Mouse (Mus musculus): ENCODE results near the gene Ppp3ca. TPM values are rescaled to one million over a fixed set of nuclear protein-coding genes. Genes with fewer than 3 reads are reported as not detected.
"Not testable (repeated sequence)": the region's sequence is repeated elsewhere in the genome, so short reads cannot be mapped to it uniquely, and the experiment has no call there.

The Ppp3ca gene
- total RNA-seq, 1 experiment from 2014 or later, result 87.7 TPM

DNA sequence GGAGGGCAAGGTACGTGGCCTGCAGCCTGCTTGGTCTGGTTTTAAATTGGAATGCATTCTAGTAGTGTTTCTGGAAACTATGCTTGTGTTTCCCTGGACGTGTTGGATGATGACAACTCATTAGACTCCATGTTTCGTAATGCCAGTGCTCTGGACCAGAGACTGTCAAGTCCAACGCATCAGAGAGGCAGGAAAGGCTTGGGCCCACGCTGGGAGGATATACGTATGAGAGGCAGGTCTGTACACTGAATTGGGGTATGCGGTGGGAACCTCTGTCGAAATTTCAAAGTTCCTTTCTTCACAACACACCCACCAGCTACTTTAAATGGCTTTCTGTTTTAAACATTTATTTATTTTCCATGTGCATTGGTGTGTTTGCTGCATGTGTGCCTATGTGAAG lies 12.3 kb downstream of the Ppp3ca start:
- ATAC-seq (replicated peaks; ENCODE audit: insufficient number of reproducible peaks, low FRiP score, low TSS enrichment, poor library complexity, severe bottlenecking), result no peak

DNA sequence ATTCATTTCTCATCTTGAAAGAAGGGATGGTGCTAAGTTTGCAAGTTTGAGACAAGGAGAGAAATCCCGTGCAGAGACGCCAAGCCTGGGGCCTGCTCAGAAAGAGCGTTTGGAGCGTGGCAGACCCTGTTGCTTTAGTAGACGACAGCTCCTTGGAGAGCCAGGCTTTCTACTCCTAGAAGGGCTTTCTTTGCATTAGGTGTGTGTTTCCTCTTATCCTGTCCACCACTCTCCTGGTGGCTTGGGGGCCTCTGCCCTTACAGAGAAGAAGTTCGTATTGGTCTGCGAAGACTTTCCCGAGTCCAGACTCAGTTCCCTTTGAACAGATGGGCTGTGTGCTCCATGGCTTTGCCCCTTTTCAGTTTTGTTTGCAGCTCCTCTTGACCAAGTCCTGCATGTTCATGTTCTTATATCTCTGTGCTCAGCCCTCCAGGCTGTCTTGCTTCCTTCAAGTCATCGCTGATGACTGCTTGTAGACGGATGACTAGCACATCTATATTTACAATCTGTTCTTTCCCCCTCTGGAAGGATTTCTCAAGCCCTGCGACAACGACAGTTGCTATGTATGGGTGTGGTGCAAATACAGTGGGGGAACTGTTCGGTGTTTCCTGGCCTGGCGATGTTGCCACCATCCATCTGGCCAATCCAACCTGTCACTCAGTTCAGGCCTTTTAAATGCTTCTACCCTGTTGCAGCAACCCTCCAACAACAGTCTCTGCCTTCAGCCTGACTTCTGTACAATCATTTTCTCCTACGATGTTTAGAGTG lies 14.5 kb downstream of the Ppp3ca start:
- ATAC-seq (replicated peaks; ENCODE audit: insufficient number of reproducible peaks, low FRiP score, low TSS enrichment, poor library complexity, severe bottlenecking), result peak; percentile 72

DNA sequence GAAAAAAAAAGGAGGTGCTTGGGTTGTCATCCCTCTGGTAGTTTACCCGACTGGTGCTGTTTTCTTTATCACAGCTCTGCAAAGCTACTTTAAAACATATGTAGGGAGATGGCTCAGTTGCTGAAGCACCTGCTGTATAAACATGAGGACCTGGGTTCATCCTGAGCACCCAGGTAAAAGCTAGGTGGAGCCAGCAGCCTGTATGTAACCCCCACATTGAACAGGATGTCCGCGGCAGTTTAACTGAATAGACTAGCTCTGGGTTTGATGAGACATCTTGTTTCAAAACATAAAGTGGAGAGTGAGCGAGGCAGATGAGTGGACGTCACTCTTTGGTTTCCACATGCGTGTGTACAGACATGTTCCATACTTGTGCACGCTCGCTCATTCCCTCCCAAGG lies 16.5 kb downstream of the Ppp3ca start:
- ATAC-seq (replicated peaks; ENCODE audit: insufficient number of reproducible peaks, low FRiP score, low TSS enrichment, poor library complexity, severe bottlenecking), result no peak

DNA sequence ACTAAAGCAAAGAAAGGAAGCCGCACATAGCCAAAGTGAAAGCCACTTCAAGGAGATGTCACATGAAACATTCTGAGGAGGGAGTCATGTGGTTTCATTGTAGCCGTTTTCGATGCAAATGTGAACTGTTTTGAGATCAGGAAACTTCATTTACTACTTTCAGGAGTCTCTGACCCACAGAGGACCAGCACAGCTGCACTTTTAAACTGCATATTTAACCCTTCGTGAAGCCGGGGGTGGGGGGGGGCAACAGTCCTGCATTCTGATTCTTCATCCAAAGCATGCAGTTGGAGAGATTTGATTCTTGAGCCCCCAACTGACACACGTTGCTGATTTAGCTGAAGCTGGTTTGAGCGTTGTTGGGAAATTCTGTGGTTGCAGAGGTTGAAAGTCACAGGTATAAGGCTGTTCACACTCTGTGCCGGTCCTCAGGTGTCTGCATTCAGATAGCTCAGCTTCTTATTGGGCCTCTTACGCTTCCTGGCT lies 18.2 kb downstream of the Ppp3ca start:
- peak; percentile 49; the same call in 1 of the 2 replicates for ATAC-seq (replicated peaks; ENCODE audit: insufficient number of reproducible peaks, low FRiP score, low TSS enrichment, poor library complexity, severe bottlenecking)

DNA sequence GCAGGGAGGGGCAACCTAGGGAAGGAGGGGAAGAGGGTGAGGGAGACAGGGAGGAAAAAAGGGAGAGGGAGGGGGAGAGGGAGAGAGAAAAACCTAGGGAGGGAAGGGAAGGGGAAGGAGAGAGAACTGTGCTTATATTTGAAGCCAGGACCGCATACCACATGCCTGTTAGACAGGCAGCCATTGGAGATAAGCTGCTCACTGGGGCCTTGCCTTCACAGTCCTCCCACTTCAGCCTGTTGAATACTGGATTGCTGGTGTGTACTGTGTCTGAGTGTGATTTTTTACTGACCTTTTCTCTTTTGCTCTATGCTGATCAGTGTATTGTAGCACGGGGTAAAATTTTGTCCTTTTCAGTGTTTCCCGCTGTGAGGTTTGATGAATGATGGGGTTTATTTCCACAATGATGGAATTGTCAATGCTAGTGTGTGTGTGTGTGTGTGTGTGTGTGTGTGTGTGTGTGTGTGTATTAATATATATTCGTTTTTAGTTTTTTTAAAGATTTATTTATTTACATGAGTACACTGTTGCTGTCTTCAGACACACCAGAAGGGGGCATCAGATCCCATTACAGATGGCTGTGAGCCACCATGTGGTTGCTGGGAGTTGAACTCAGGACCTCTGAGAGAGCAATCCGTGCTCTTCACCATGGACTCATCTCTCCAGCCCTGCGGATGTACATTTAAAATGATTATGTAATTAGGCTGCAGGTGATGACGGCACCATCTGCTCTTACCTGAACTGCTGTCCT lies 20.0 kb downstream of the Ppp3ca start:
- no peak for ATAC-seq (replicated peaks; ENCODE audit: insufficient number of reproducible peaks, low FRiP score, low TSS enrichment, poor library complexity, severe bottlenecking)

DNA sequence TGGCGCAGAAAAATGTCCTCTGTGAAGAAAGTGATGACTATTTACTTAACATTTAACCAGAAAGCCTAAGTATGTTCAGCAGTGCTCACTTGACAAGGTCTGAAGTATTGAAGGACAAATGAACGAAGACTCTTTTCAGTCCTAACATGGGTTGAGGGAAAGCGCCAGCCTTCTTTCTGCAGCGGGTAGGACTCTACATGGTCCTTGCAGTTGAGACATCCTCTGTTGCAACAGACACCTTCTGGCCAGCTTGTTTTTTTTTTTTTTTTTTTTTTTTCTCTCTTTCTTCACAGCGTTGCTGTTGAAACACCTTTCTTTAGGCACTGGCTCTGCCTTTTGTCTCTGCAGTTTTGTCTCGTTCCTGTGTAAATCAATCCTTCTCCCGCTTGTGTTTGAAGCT lies 22.1 kb downstream of the Ppp3ca start:
- no peak for ATAC-seq (replicated peaks; ENCODE audit: insufficient number of reproducible peaks, low FRiP score, low TSS enrichment, poor library complexity, severe bottlenecking)

DNA sequence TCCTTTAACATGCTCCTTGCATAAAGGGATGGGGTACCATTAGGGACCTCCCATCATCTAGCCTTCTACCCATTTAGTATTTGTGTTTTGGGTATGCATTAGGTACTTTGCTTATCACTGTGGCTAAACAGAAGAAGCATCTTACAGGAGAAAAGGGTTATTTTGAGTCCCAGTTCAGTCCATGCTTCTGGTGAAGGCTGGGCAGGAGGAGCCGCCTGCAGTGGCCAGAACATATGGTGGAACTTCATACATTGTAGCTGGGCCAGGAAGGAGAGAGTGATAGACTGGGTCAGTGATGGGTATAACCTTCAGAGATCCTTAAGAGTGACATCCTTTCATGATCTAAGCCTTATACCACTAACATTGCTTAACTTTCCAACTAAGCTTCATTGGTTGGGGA lies 23.6 kb downstream of the Ppp3ca start:
- ATAC-seq (replicated peaks; ENCODE audit: insufficient number of reproducible peaks, low FRiP score, low TSS enrichment, poor library complexity, severe bottlenecking), result no peak

DNA sequence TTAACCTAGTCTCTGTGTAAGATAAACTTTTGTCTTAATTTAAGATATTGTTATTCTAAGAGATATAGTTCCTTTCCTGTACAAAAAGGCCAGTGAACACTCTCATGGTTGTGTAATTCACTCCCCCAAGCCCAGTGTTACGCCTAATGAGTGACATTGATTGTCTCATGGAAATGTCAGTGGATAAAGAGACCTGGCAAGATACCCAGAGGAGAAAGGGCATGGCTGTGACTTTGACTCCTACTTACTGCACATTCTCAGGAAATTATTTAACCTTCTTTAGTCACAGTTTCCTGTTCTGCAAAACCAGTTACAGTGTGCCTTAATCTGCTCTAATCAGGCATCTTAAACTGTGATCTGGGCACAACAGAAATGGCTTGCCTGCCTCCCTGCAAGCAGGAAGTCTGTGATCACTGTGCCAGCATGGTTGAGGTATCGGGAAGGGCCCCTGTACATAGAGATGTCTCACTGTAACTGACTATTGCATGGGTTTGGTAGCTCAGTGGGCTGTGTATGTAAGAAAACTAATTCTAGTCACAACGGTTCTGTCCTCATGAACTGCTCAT lies 27.8 kb downstream of the Ppp3ca start:
- ATAC-seq (replicated peaks; ENCODE audit: insufficient number of reproducible peaks, low FRiP score, low TSS enrichment, poor library complexity, severe bottlenecking), result peak; percentile 37; the same call in 1 of the 2 replicates

DNA sequence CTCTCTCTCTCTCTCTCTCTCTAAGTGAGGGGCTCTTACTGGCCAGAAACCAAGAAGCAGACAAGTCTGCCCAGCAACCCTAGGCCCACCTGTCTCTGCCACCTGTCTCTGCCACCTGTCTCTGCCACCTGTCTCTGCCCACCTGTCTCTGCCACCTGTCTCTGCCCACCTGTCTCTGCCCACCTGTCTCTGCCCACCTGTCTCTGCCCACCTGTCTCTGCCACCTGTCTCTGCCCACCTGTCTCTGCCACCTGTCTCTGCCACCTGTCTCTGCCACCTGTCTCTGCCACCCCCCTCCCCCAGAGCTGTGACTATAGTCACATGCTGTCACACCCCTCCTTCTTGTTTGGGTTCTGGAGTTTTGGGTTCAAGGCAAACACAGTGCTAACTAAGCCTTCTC lies 29.8 kb downstream of the Ppp3ca start:
- ATAC-seq (replicated peaks; ENCODE audit: insufficient number of reproducible peaks, low FRiP score, low TSS enrichment, poor library complexity, severe bottlenecking), result not testable (repeated sequence)

DNA sequence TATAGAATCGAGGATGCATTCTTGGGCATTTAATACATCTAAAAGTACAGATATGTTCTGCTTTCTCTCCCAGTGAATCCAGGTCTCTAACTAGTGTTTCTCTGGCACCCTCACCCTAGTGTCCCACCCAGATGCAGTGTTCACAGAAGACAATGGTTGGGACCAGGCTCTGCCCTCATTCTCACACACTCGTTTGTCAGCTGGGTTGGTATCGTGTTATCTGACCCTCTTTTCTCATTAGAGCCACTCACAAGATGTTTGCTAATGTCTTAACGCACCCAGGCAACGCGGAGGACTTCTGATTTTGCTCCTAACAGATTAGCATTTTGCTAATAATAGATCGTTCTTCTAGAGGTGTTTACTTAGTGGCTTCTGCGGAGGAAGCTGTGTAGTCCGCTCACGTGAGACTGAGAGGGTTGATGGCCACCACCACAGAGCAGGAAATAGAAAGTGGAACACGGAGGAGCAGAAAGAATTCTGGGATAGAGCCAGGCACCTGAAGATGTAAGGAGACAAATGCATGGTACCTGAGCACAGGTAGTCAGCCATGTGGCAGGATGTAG lies 30.6 kb downstream of the Ppp3ca start:
- ATAC-seq (replicated peaks; ENCODE audit: insufficient number of reproducible peaks, low FRiP score, low TSS enrichment, poor library complexity, severe bottlenecking), result peak; percentile 33; the same call in 1 of the 2 replicates

DNA sequence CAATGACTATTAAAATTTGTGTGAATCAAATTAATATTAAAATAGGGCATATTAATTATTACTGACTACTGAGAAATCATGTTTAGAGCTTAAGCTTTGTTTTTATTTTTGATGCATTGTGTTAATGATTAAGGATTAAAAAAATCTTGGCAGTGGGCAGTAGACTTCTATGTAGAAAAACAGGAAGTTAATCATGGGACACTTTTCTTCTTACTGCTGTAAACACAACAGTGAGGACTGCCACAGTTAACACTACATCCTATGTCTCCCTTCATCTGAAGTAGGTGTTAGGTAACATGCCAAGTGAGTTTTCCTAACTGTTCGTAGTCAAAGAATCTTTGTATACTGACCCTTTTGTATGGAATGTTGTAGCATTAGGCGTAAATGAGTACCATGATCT lies 32.9 kb downstream of the Ppp3ca start:
- no peak for ATAC-seq (replicated peaks; ENCODE audit: insufficient number of reproducible peaks, low FRiP score, low TSS enrichment, poor library complexity, severe bottlenecking)

DNA sequence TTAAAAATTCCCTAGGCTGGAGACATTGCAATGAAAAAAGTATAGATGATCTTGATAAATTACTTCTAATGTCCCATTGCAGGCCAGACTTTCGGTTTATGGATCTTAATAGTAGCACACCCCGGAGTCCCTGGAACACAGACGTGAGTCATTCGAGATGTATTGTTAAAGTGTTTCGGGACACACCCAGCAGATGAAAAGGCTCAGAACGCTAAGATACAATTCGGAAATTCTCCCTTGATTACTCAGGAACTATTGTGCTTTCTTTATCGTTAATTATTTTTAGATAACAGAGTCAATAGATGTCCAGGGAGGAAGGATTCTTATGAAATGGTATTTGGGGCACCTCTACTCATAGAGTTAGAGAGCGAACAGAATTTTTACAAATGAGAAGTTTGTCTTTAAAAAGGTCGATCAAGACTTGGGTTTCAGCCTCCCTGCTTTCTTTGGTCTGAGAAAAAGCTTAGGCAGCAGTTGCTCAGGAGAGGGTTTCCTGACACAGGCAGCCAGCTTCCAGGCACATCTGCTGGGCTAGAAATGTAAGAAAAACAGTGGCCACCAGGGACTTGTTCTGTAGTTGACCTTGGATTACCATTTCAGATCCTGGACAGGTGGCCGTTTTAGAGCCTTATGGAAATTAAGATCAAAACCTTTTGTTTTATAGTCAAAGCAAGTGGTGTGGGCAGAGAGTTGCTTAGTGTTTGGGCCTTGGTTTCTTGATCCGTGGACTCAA lies 34.8 kb downstream of the Ppp3ca start:
- ATAC-seq (replicated peaks; ENCODE audit: insufficient number of reproducible peaks, low FRiP score, low TSS enrichment, poor library complexity, severe bottlenecking), result no peak

DNA sequence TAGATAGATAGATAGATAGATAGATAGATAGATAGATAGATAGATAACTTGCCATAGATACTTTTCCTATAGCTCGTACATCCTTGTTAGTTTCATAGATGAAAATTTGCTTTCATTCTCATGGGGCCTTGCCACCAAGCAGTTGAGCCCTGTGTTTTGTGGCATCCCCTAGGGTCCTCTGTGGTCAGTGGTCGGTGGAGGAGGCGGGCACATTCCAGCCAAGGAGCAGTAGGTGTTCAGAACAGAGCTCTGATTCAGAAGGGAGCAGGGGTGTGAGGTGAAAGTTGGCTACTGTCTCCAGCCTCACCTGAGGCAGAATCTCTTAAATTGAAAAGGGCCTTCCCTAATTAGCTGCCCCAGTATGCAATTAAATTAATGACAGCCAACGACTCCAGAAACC lies 36.1 kb downstream of the Ppp3ca start:
- ATAC-seq (replicated peaks; ENCODE audit: insufficient number of reproducible peaks, low FRiP score, low TSS enrichment, poor library complexity, severe bottlenecking), result no peak

DNA sequence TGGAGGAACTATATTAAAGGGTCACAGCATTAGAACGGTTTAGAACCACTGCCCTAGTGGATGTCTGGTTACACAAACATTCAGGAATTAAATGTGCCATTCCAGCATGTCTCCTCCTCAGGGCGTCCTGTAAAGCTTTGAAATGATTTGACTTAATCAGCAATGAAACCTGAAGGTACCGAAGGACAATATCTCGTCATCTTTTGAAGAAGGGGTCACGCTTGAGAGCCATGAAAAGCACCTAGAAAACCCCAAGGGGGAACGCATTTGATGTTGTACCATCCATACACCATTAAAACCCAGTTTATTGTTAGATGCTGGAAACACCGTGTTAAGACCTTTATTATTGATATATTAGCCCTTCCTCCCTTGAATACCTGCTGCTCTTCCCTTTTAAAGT lies 36.8 kb downstream of the Ppp3ca start:
- ATAC-seq (replicated peaks; ENCODE audit: insufficient number of reproducible peaks, low FRiP score, low TSS enrichment, poor library complexity, severe bottlenecking), result no peak

DNA sequence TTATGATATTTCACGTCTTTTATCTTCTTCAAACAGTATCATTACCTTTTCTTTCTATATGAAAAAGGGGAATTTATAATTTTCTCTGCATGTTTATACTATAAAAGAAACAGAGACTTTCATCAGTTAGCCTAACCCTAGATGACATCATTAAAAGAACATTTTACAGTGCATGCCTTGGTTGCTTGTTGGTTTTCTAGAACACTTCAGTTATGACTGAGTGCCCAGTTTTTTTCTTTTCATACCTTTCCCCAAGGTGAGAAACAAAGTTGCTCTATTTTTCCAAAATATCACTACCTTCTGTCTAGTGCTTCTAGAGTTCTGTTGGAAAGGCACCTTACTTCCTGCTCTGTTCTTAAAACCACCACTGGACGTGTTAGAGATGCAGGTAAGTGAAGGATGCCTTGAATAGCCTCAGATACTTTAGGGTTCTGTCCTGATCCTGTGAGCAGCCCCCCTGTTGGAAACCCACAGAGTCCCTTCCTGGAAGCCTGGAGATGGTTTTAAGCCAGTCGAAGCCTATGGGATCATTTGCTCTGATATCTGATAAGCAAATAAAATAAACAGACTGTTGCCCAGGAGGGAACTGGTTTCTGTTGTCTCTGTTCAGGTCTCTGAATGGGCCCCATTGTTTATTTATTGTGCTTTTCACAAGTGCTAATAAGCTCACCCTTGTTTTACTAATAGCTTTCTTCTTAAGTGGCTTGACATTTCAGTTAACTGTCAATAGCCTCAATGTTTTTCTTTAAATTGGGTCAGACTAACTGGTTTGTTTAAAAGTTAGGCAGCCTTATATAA lies 37.5 kb downstream of the Ppp3ca start:
- no peak for ATAC-seq (replicated peaks; ENCODE audit: insufficient number of reproducible peaks, low FRiP score, low TSS enrichment, poor library complexity, severe bottlenecking)

DNA sequence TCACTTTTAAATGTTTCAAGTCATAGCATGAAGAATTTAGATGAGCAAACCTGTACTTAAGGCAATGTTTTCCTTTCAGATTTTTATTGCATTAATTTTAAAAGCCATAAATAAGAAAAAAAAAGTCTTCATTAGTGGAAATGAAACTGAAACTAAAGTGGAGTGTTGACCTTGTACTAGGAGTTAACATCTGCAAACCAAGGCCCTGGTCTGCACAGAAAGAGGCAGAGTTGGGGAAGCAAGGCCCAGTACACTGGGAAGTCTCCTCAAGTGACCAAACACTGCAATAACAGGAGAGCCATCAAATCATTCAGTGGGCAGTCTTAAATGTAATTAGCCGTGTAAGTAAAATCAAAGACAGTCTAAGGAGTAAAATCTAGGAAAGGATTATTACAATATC lies 38.3 kb downstream of the Ppp3ca start:
- ATAC-seq (replicated peaks; ENCODE audit: insufficient number of reproducible peaks, low FRiP score, low TSS enrichment, poor library complexity, severe bottlenecking), result peak; percentile 74; the same call in 1 of the 2 replicates

DNA sequence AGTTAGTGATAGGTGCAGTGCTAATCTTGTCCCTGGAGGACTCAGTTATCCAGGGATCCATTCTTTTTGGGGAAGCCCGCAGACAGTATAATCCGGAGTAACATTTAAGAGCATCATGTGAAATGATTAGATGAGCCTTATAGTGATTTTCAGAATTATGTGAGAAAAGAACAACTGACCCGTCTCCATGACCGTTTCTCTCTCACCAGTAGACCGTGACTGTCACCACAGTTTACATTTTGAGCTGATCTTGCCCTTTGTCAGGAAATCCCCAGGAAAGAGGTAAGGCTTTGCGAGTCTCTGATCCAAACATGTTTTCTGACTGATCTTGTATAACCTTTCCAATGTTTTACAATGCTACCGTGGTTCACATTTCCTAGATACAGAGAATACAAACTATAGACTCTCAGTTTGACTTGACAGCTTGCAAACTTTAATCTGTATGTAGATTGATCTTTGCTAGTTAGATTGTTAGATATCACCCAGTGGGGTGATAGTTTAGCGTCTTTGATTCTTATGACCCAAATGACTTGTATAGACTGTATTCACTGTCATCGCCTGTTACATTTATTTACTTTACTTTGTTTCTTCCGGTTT lies 40.5 kb downstream of the Ppp3ca start:
- ATAC-seq (replicated peaks; ENCODE audit: insufficient number of reproducible peaks, low FRiP score, low TSS enrichment, poor library complexity, severe bottlenecking), result no peak
